ENCODE assay signal across 39 mouse cellular contexts in the genomic region with DNA sequence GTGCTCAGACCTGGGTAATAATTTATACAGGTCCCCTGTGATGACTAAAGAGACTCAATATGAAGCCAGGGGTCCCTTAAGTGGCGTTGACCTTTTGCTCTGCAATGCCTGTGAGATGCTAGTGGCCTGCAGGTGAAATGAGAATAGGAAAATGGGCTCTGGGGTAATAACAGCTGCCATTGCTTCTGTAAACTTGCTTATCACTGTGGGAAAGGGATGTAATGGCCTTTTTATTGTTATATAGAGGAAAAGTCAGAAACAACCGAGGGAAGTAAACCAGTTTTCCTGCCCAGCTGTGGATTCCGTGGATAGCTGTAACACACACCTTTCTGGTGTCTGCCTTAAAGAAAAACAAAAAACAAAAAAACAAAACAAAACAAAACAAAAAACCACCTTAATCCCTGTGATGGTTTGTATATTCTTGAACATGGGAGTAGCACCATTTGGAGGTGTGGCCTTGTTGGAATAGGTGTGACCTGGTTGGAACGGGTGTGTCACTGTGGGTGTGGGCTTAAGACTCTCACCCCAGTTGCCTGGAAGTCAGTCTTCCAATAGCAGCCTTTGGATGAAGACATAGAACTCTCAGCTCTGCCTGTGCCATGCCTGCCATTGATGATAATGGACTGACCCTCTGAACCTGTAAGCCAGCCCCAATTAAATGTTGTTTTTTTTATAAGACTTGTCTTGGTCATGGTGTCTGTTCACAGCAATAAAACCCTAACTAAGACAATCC. TPM values are rescaled to one million over a fixed set of nuclear protein-coding genes. Genes with fewer than 3 reads are reported as not detected.
"Had no signal": no experiment of that assay in that cellular context is flagged by ENCODE, and none has a peak within 500 bp of the region (broad histone marks: within the 10 kb centered on the region; RNA-seq: fewer than 3 reads in every experiment).

No protein-coding gene starts in this region.

RNA-seq across cellular contexts. Expression of a gene that starts 10.7 kb away (rescaled TPM):
- total RNA-seq: layer of hippocampus, adult 18-20 months; layer of hippocampus, adult 2 months; layer of hippocampus, adult 8-10 months; layer of hippocampus, postnatal 25 days; layer of hippocampus, postnatal 36 days; left cerebral cortex, adult 18-20 months; left cerebral cortex, adult 2 months had no signal
- polyA plus RNA-seq: hindbrain, embryonic 10.5 days; hindbrain, embryonic 11.5 days had no signal

RNA-seq across cellular contexts. Expression of a gene that starts 22.0 kb away (rescaled TPM):
- total RNA-seq: heart, postnatal 10 days; heart, postnatal 14 days; heart, postnatal 25 days; heart, postnatal 36 days; heart, postnatal 4 days; hematopoietic stem cell, adult 5-6 weeks; hindbrain, postnatal 0 days; layer of hippocampus, adult 18-20 months; layer of hippocampus, adult 2 months; layer of hippocampus, adult 8-10 months; layer of hippocampus, postnatal 10 days; layer of hippocampus, postnatal 14 days; layer of hippocampus, postnatal 25 days; layer of hippocampus, postnatal 36 days; left cerebral cortex, adult 18-20 months; left cerebral cortex, adult 2 months; left cerebral cortex, adult 8-10 months had no signal
- polyA plus RNA-seq: heart, embryonic 10.5 days; heart, embryonic 11.5 days; heart, embryonic 12.5 days; heart, embryonic 13.5 days; heart, embryonic 14.5 days; heart, embryonic 15.5 days; heart, embryonic 16.5 days; heart, postnatal 0 days; hindbrain, embryonic 10.5 days; hindbrain, embryonic 11.5 days; hindbrain, embryonic 12.5 days; hindbrain, embryonic 13.5 days; hindbrain, embryonic 14.5 days; hindbrain, embryonic 15.5 days; hindbrain, embryonic 16.5 days; hindbrain, postnatal 0 days; inflammation-experienced regulatory T-cells, adult 6 months; intestine, embryonic 14.5 days; kidney, embryonic 14.5 days; kidney, embryonic 15.5 days; kidney, embryonic 16.5 days; kidney, postnatal 0 days had no signal

RNA-seq across cellular contexts. Expression of a gene that starts 34.1 kb away (rescaled TPM):
- total RNA-seq: heart, postnatal 10 days; heart, postnatal 14 days; heart, postnatal 25 days; heart, postnatal 36 days; heart, postnatal 4 days; hematopoietic stem cell, adult 5-6 weeks; hindbrain, postnatal 0 days; layer of hippocampus, adult 18-20 months; layer of hippocampus, adult 2 months; layer of hippocampus, adult 8-10 months; layer of hippocampus, postnatal 10 days; layer of hippocampus, postnatal 14 days; layer of hippocampus, postnatal 25 days; layer of hippocampus, postnatal 36 days; left cerebral cortex, adult 18-20 months; left cerebral cortex, adult 2 months; left cerebral cortex, adult 8-10 months had no signal
- polyA plus RNA-seq: heart, embryonic 10.5 days; heart, embryonic 11.5 days; heart, embryonic 12.5 days; heart, embryonic 13.5 days; heart, embryonic 14.5 days; heart, embryonic 15.5 days; heart, embryonic 16.5 days; heart, postnatal 0 days; hindbrain, embryonic 10.5 days; hindbrain, embryonic 11.5 days; hindbrain, embryonic 12.5 days; hindbrain, embryonic 13.5 days; hindbrain, embryonic 14.5 days; hindbrain, embryonic 15.5 days; hindbrain, embryonic 16.5 days; hindbrain, postnatal 0 days; inflammation-experienced regulatory T-cells, adult 6 months; intestine, embryonic 14.5 days; kidney, adult 2 months; kidney, embryonic 14.5 days; kidney, embryonic 15.5 days; kidney, embryonic 16.5 days; kidney, postnatal 0 days had no signal
